Mouse (Mus musculus): ENCODE data around the gene Svep1.

DNA sequence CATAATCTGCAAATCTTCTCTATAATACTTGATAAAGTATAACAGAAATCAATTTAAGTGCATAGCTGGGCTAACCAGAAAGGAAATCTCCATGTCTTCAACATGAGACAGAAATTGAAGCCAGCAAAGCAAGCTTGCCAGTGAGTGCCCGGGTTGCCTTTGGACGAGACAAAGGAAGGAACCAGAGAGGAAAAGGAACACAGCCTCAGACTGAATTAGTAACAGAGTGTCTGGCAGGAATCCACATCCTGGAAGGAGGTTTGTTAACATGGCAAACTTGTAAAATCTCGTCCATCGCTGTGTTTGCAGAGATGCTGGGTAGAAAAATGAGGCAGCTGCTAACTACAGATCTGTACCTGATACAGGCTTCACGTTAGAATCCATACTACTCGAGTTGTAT, 128.7 kb downstream of the Svep1 start:
- TF ChIP-seq MXI1 (IDR thresholded peaks at IDR 0.05; ENCODE audit: low read depth, low read length) = no peak
- no peak for TF ChIP-seq POLR2A (IDR thresholded peaks at IDR 0.05; ENCODE audit: control insufficient read depth in 1 of 2, insufficient read depth in 1 of 2, low read depth in 1 of 2, low read length in 2 of 2, poor library complexity in 1 of 2)
- TF ChIP-seq HCFC1 (IDR thresholded peaks at IDR 0.05; ENCODE audit: low read depth, low read length) = no peak
- TF ChIP-seq RAD21 (IDR thresholded peaks at IDR 0.05; ENCODE audit: low read depth, low read length) = no peak
- no peak for TF ChIP-seq CTCF (IDR thresholded peaks at IDR 0.05 in 2 of 3, conservative IDR thresholded peaks at IDR 0.05 in 1 of 3; ENCODE audit: control insufficient read depth in 1 of 3, insufficient read depth in 1 of 3, low read depth in 2 of 3, low read length in 3 of 3, poor library complexity in 1 of 3, severe bottlenecking in 1 of 3)
- no peak for TF ChIP-seq ZNF384 (IDR thresholded peaks at IDR 0.05; ENCODE audit: low read depth, low read length)
- no peak for TF ChIP-seq TAL1 (IDR thresholded peaks at IDR 0.05; ENCODE audit: low read length)
- TF ChIP-seq SMC3 (IDR thresholded peaks at IDR 0.05; ENCODE audit: low read depth, low read length) = no peak
- no peak for TF ChIP-seq MAFK (IDR thresholded peaks at IDR 0.05; ENCODE audit: borderline replicate concordance, low read depth, low read length)
- TF ChIP-seq GATA1 (IDR thresholded peaks at IDR 0.05; ENCODE audit: low read depth, low read length) = no peak

Measured in MEL (cell line).